Mouse (Mus musculus) neural tube, embryonic 15.5 days (tissue): ENCODE measurements at regions not wholly inside any gene's neighbourhood (a gene's known extent, or its start where the extent isn't known, plus 50 kb on each side); places are given as distances from the start of the nearest gene placed in this dataset.

Source experiments
- ATAC-seq: fragments of 200-750 bp; cut with Nextera tagmentation; 2 replicates; pipeline ENCODE4 v1.8.0; 2017; ENCODE audit warnings: mild to moderate bottlenecking, moderate TSS enrichment, moderate library complexity; ENCODE audit not compliant: low FRiP score
- H3K27ac ChIP-seq: fragments of 300-500 bp; sonication (generic); replicated peaks from 2 replicates; pipeline ENCODE4 v1.5.1; 2015; ENCODE audit warnings: mild to moderate bottlenecking, inconsistent platforms
- H3K27me3 ChIP-seq: fragments of 300-500 bp; sonication (generic); replicated peaks from 2 replicates; pipeline ENCODE4 v1.6.1; 2015; ENCODE audit warnings: inconsistent platforms
- H3K36me3 ChIP-seq: fragments of 300-500 bp; sonication (generic); 2 replicates; pipeline ENCODE4 v1.6.1; 2015; ENCODE audit warnings: inconsistent platforms
- H3K4me1 ChIP-seq: fragments of 300-500 bp; sonication (generic); 2 replicates; pipeline ENCODE4 v1.6.1; 2015; ENCODE audit warnings: inconsistent platforms
- H3K4me2 ChIP-seq: fragments of 300-500 bp; sonication (generic); 2 replicates; pipeline ENCODE4 v1.6.1; 2015; ENCODE audit warnings: inconsistent platforms, mild to moderate bottlenecking, moderate library complexity
- H3K4me3 ChIP-seq: fragments of 300-500 bp; sonication (generic); replicated peaks from 2 replicates; pipeline ENCODE4 v1.5.1; 2015; ENCODE audit warnings: mild to moderate bottlenecking, inconsistent platforms
- H3K9ac ChIP-seq: fragments of 300-500 bp; sonication (generic); replicated peaks from 2 replicates; pipeline ENCODE4 v1.6.1; 2015; ENCODE audit warnings: mild to moderate bottlenecking, inconsistent platforms
- H3K9me3 ChIP-seq: fragments of 300-500 bp; sonication (generic); replicated peaks from 2 replicates; pipeline ENCODE4 v1.6.1; 2016; ENCODE audit warnings: inconsistent platforms
- WGBS: fragments of 180-500 bp; shearing (Covaris S2); methylation state at CpG from one replicate; pipeline ENCODE4 v1.1.7; 2015; ENCODE audit warnings: mixed read lengths; 5-methylcytosine and 5-hydroxymethylcytosine counted together

GRCm38 (mm10) chr3:147882936-147883645 is 1030.9 kb downstream of the Ttll7 start:
- no peak overlapping the region for H3K27ac ChIP-seq

GRCm38 (mm10) chr3:147878690-147879089 is 1026.5 kb downstream of the Ttll7 start:
- Histone ChIP-seq H3K9ac (no peak overlapping the region), H3K9me3 (no peaks in the 10 kb centered on the region), H3K4me1 (no peaks in the 10 kb centered on the region), H3K27me3 (no peaks in the 10 kb centered on the region), H3K36me3 (no peaks in the 10 kb centered on the region), H3K4me2 (no peak overlapping the region), H3K4me3 (no peak overlapping the region), H3K27ac (no peak overlapping the region)
- no peak for ATAC-seq
- WGBS: 42% methylated on average over 3 of the region's 3 CpGs

More at GRCm38 (mm10) chr3:147882936-147883645, 1030.9 kb downstream of the Ttll7 start:
- Histone ChIP-seq H3K27me3 (no peaks in the 10 kb centered on the region), H3K4me1 (no peaks in the 10 kb centered on the region), H3K4me3 (no peak overlapping the region), H3K4me2 (no peak overlapping the region), H3K36me3 (no peaks in the 10 kb centered on the region), H3K9ac (no peak overlapping the region), H3K9me3 (no peaks in the 10 kb centered on the region)
- WGBS: 39% methylated on average over 10 of the region's 10 CpGs
- no peak; the same call in 1 of the 2 replicates for ATAC-seq

- Histone ChIP-seq H3K9ac (no peak overlapping the region), H3K36me3 (no peaks in the 10 kb centered on the region), H3K27me3 (no peaks in the 10 kb centered on the region), H3K4me2 (no peak overlapping the region), H3K27ac (no peak overlapping the region), H3K4me3 (no peak overlapping the region), H3K4me1 (no peaks in the 10 kb centered on the region), H3K9me3 (no peaks in the 10 kb centered on the region)
- ATAC-seq: no peak
- WGBS: 75% methylated on average over 3 of the region's 3 CpGs
Observed at GRCm38 (mm10) chr3:147868281-147868680, 1016.1 kb downstream of the Ttll7 start.

GRCm38 (mm10) chr3:147853346-147853745 is 1001.2 kb downstream of the Ttll7 start:
- H3K9me3 ChIP-seq: no peaks in the 10 kb centered on the region
- whole genome bisulfite sequencing: 69% methylated on average over 4 of the region's 4 CpGs
- ATAC-seq: no peak
- H3K4me2 ChIP-seq: no peak overlapping the region
- no peak overlapping the region for H3K27ac ChIP-seq
- H3K4me3 ChIP-seq: no peak overlapping the region
- no peaks in the 10 kb centered on the region for H3K36me3 ChIP-seq
- no peak overlapping the region for H3K9ac ChIP-seq
- no peaks in the 10 kb centered on the region for H3K27me3 ChIP-seq
- H3K4me1 ChIP-seq: no peaks in the 10 kb centered on the region

GRCm38 (mm10) chr3:147852830-147853229 is 1000.7 kb downstream of the Ttll7 start:
- WGBS: 85% methylated on average over 2 of the region's 2 CpGs
- Histone ChIP-seq H3K4me1 (no peaks in the 10 kb centered on the region), H3K27ac (no peak overlapping the region), H3K9ac (no peak overlapping the region), H3K27me3 (no peaks in the 10 kb centered on the region), H3K4me2 (no peak overlapping the region), H3K4me3 (no peak overlapping the region), H3K36me3 (no peaks in the 10 kb centered on the region), H3K9me3 (no peaks in the 10 kb centered on the region)
- no peak for ATAC-seq

- 85% methylated on average over 3 of the region's 3 CpGs for WGBS
Observed at GRCm38 (mm10) chr3:147841357-147841756, 989.2 kb downstream of the Ttll7 start.

GRCm38 (mm10) chr3:147838816-147839215 is 986.6 kb downstream of the Ttll7 start:
- Histone ChIP-seq H3K36me3 (no peaks in the 10 kb centered on the region), H3K27ac (no peak overlapping the region), H3K9ac (no peak overlapping the region), H3K4me1 (no peaks in the 10 kb centered on the region), H3K9me3 (no peaks in the 10 kb centered on the region), H3K27me3 (no peaks in the 10 kb centered on the region), H3K4me2 (no peak overlapping the region), H3K4me3 (no peak overlapping the region)
- no peak for ATAC-seq
- 91% methylated on average over 4 of the region's 4 CpGs for WGBS

More at GRCm38 (mm10) chr3:147841357-147841756, 989.2 kb downstream of the Ttll7 start:
- ATAC-seq: no peak
- H3K4me3 ChIP-seq: no peak overlapping the region
- H3K27me3 ChIP-seq: no peaks in the 10 kb centered on the region
- no peak overlapping the region for H3K9ac ChIP-seq
- no peaks in the 10 kb centered on the region for H3K36me3 ChIP-seq
- no peaks in the 10 kb centered on the region for H3K9me3 ChIP-seq
- no peak overlapping the region for H3K4me2 ChIP-seq
- H3K4me1 ChIP-seq: no peaks in the 10 kb centered on the region
- H3K27ac ChIP-seq: no peak overlapping the region

- 91% methylated on average over 2 of the region's 2 CpGs for WGBS
- no peaks in the 10 kb centered on the region for H3K9me3 ChIP-seq
- no peak for ATAC-seq
- H3K9ac ChIP-seq: no peak overlapping the region
- no peaks in the 10 kb centered on the region for H3K36me3 ChIP-seq
- H3K4me3 ChIP-seq: no peak overlapping the region
- H3K4me2 ChIP-seq: no peak overlapping the region
- H3K4me1 ChIP-seq: no peaks in the 10 kb centered on the region
- no peak overlapping the region for H3K27ac ChIP-seq
- no peaks in the 10 kb centered on the region for H3K27me3 ChIP-seq
Observed at GRCm38 (mm10) chr3:147835716-147836115, 983.5 kb downstream of the Ttll7 start.

GRCm38 (mm10) chr3:147825337-147825736 is 973.2 kb downstream of the Ttll7 start:
- WGBS: 90% methylated on average over 1 of the region's 1 CpGs
- no peak overlapping the region for H3K9ac ChIP-seq
- no peaks in the 10 kb centered on the region for H3K4me1 ChIP-seq
- no peaks in the 10 kb centered on the region for H3K27me3 ChIP-seq
- no peak overlapping the region for H3K27ac ChIP-seq
- no peaks in the 10 kb centered on the region for H3K36me3 ChIP-seq
- H3K4me2 ChIP-seq: no peak overlapping the region
- H3K9me3 ChIP-seq: no peaks in the 10 kb centered on the region
- ATAC-seq: no peak
- H3K4me3 ChIP-seq: no peak overlapping the region

GRCm38 (mm10) chr3:147824451-147824850 is 972.3 kb downstream of the Ttll7 start:
- no peak overlapping the region for H3K4me3 ChIP-seq
- H3K36me3 ChIP-seq: no peaks in the 10 kb centered on the region
- H3K27ac ChIP-seq: no peak overlapping the region
- H3K4me2 ChIP-seq: no peak overlapping the region
- no peak overlapping the region for H3K9ac ChIP-seq
- no peaks in the 10 kb centered on the region for H3K4me1 ChIP-seq
- no peaks in the 10 kb centered on the region for H3K27me3 ChIP-seq
- H3K9me3 ChIP-seq: no peaks in the 10 kb centered on the region
- no peak for ATAC-seq

- no peaks in the 10 kb centered on the region for H3K27me3 ChIP-seq
- H3K9me3 ChIP-seq: no peaks in the 10 kb centered on the region
- H3K4me3 ChIP-seq: no peak overlapping the region
- H3K27ac ChIP-seq: no peak overlapping the region
- ATAC-seq: no peak
- H3K36me3 ChIP-seq: no peaks in the 10 kb centered on the region
- H3K4me2 ChIP-seq: no peak overlapping the region
- H3K9ac ChIP-seq: no peak overlapping the region
- no peaks in the 10 kb centered on the region for H3K4me1 ChIP-seq
Observed at GRCm38 (mm10) chr3:147814080-147814650, 962.0 kb downstream of the Ttll7 start.

- H3K27ac ChIP-seq: no peak overlapping the region
- H3K36me3 ChIP-seq: no peaks in the 10 kb centered on the region
- H3K4me2 ChIP-seq: no peak overlapping the region
- no peaks in the 10 kb centered on the region for H3K9me3 ChIP-seq
- no peak overlapping the region for H3K9ac ChIP-seq
- WGBS: 88% methylated on average over 4 of the region's 4 CpGs
- no peak for ATAC-seq
- H3K4me3 ChIP-seq: no peak overlapping the region
- H3K27me3 ChIP-seq: no peaks in the 10 kb centered on the region
- no peaks in the 10 kb centered on the region for H3K4me1 ChIP-seq
Observed at GRCm38 (mm10) chr3:147802546-147802945, 950.4 kb downstream of the Ttll7 start.
